Mouse (Mus musculus) cerebellum, postnatal 25 days (tissue): ENCODE data around the gene Gm49369.

Experiments used
- DNase-seq, 2 experiments: peaks; one replicate each; pipeline ENCODE4 v3.0.0; 2021; ENCODE audit warnings: mixed read lengths in 2 of 2

Gm49369 gene

DNA sequence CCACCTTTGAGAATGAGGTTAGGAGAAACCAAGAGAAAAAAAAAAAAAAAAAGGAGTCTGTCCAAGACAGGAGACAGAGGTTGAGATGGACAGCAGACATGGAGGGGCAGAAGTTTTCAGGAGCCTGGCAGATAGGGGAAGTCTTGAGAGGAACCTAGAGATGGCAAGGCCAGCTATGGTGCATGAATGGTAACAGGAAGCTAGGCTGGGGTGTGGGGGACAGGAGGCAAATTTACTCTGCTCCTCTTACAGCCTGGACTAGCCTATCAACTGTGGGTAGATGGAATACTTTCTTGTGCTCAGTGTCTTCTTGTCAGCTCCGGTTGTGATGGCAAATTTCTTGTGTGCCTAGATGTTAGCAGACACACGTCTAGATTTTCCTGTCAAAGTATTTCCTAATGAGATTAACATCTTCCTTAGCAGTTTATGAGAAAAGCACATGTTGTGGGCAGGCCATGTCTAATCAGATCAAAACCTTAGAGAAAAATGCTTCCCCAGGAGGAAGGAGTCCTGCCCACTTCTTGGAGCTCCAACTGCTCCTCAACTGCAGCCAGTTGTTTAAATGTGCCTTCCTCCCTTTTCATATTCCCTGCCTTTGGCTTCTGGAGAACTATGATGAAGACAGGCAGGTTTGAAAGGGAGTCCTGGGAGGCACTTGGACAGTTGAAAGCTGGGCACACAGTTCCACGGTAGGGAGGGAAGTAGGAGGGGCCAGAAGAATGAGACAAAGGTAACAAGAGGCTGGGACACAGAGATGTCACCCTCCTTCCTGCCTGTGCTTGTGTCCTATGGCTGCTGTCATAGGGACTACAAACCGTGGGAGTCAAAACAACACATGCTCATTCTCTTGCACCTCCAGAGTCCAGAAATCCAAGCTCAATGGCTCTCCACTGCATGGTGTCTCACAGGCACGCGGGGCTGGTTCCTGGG is 12.1 kb upstream of the Gm49369 start:
- no peak for DNase-seq

DNA sequence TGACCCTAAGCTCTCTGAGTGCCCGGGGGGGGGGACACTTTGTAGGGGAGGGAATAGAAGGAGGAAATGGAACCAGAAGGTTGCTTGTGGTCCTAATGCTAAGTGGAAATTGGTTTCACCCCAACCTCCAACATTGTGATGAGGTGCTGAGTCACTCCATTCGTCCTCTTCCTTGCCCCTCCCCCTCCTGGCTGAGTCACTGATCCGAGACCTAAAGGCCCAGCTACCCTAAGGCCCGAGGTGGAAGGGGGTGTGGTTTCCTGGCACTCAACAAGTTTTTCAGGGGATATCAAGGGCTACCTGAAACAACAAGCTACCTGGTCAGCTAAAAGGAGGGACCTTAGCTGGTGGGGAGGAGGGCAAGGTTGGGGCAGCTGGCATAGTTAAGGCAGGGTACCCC is 10.7 kb upstream of the Gm49369 start:
- DNase-seq = no peak

DNA sequence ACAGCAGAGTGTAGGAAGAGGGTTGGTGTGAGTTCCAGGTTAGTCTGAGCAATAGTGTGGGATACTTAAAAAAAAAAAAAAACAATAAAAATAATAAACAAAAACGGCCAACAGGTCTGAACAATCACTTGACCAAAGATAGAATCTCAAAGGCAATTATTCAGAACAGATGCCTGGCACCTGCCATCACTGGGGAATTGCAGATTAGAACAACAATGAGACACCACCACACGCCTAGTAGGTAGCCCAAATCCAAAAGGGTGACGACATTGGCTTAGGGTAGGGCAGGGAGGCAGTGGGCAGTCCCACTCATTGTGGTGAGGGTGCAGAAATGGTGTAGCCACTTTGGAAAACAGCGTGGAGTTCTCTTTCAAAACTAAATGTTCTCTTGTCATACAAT is 9.1 kb upstream of the Gm49369 start:
- no peak for DNase-seq

DNA sequence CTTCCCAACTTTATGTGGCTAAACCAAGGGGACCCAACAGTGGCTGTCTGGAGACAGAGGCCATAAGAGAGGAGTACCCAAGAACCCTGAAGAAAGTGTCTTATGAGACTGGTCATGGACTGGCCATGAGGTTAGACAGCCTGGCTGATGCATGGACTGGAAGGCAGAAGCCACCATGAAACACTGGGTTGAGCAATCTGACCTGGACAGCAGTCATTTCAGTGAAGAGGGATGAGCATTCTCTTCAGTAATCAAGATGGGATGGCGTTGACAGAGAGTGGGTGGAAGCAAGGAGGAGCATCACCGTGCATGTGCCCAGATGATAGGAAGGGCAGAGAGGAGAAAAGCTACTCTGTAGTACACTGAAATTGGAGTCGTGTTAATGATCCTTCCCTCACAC is 8.6 kb upstream of the Gm49369 start:
- no peak for DNase-seq

DNA sequence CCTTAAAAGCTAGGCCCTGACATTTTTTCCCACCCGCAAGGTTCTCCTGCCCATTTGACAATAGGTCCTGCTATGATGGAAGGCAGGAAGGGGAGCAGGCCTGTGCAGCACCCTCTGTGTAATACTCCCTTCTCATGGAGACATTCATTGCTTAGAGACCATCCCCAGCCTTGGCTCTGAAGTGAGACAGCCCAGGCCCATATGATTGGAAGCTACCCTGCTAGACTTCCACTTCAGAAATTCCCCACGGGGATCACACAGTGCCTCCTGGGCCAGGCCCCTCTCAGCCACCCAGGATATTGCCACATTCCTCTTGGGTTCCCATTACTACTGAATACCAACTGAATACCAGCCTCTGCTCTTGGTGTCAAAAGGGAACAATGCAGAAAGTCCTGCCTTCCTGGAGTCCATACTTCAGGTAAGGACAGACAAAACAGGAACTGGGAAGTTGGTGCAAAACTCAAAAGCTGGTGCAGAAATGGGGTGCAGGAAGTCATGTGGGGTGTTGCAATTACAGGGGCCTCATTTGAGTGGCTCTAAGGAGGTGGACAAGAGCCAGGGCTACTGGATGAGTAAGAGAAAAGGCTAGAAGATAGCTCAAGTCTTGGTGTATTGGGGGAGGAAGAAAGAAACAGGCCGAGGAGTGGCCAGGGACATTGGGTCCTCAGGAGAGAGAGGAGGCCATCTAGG is 7.6 kb upstream of the Gm49369 start:
- DNase-seq = no peak

DNA sequence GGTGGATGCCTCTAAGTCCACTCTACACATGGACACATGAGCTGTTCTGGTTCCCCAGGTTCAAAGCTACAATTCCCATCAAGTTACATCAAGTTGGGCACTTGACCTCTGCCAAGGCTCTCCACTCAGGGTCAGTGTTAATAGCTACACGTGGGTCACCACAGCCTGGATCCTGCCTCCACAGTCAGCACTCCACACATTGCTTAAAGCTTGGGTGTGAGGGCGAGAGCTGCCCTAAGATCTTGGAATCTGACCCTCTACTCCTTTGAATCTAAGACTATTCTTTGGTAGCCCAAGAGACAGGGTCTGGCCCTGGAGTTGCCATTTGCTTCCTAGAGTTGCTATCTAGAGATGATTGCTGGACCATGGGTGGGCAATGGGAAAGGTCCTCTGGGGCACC is 6.3 kb upstream of the Gm49369 start:
- DNase-seq = no peak

DNA sequence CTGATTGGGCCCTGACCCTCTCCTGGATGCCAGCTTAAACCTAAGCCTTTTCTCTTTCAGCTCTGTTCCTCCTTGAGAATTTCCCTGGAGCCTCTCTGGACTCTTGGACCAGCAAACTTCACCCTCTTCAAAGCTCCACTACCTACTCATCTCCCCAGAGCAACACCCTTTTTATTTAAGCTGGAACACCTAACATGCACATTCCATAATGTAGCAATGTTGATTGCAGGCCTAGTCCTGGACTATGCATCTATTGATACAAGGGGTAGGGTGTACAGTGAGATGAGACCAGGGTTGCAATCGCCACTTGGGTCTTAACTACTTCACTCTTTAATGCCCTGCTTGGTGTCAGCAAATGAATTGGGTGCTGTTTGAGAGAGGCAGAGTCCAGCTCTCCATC is 5.7 kb upstream of the Gm49369 start:
- no peak for DNase-seq

DNA sequence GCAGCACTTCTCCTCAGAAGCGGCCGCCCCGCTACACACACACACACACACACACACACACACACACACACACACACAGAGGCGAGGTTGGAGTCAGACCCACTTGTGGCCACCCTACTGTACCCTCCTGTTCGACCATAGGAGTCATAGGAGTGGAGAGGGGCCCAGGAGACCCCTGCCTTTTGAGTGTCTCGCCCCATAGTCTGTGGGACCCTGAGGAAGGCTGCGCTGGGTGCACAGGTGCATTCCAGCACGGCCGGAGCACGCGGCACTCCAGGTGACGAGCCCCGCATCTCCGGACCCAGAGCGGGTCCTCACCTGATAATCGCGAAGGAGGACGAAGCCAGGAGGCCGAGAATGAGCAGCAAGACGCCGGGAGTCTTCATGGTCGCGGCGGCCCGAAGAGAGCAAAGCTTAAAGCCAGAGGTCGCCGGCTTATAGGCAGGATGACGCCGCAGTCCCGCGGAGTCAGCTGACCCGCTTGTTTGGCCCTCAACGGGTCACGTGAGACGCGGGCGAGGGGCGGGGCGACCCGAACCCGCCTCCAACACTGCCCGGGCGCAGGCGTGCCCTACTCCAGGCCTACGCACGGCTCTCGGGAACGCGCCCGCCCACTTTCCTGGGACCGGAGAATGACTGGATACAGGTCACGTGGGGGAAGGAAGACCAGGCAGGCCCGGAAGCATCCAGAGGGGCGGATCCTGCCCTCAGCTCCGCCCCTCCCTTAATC is 5.1 kb upstream of the Gm49369 start, which contains the start of gene Ctsd:
Gene Ctsd (minus strand): TSS at position 620 of the 730 bp plus-strand sequence.
- DNase-seq = peak; percentile 98 to 99

DNA sequence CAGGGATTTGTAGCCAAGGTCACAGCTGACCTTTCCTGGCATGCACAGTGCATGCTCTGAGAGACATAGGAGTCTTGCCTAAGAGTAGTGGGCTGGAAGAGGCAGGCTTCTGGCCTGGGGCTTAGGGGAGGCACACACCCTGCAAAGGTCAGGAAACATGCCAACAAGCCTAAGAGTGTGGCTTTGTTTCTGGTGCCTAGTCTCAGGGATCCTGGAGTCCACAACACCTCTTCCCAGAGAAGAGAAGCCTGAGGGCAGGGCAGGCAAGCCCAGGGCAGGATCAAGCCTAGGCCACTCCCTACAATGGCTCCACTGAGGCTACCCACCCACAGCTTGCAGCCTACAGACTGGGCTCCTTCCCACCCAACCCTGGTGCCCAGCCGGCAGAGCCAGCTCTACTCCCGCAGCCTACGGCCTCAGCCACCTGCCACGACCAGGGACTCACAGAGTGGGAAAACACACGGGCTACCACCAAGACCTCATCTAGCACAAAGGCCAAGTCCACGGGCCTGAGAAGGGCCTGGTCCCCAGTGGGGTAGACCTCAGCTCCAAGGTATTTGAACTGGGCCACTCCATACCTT is 4.2 kb upstream of the Gm49369 start:
- DNase-seq = peak; percentile 34 to 47

DNA sequence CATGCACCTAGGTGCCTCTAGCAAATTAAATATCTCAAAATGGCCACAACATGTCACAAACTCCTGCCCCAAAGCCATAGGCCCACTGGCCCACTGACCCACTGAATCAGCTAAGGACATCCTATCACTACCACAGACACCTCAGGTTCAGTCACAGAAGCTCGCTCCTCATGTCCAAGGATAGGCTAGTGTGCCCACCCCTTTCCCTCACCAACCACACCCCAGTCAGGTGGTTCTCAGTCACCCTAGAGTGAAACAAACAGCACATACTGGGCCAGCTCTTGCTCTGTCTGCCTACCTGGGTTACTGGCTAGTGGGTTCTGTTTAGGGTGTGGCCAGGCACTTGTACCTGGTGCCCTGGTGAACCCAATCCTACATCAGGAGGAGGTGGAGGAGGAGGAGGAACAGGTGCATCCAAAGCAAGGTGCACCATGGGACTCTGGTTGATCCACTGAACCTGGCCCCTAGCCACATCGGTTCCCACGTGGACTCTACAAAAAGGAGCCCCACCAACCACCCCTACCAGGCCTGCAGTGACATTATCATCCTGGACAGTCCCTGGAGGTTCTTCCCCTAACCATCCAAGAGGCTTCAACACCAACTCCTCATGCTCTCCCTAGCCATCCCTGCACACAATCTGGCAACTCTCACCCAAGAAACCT is 3.4 kb upstream of the Gm49369 start:
- no peak for DNase-seq

DNA sequence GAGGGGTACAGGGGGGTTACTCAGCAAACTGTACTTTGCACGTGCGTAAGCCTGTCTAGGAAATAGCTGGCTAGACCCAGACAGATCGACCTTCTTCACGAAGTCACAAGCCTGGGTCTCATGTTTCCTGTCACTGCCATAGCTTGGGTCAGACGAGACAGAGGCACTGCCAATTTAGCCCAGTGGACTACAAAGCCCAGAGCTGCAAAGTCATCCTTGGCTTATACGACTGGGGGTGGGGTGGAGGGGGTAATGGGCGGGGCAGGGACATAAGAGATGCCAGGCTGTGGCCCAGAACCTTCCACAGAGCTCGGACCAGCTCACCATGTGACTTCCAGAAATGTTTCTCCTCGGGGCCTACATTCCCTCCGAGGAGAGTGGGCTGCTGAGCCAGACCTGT is 1.8 kb upstream of the Gm49369 start:
- DNase-seq = no peak

DNA sequence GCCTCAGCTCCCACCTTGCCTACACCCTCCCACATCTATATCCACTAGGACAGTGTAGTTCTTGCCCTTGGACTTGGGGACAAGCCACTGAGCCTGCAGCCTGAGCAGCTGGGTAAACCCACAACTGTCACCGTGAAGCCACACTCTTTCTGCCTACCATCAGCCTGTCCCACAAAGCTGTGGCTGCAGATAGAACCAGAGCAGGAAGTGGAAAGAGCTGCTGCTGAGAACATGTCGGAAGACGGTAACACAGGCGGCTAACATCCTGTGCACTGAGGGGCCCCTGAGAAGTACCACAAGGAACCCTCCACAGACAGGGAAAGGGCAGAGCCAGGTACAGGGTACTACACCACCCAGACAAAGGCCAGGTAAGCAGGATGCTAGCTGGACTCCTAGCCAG is 1.3 kb downstream of the Gm49369 start:
- no peak for DNase-seq

DNA sequence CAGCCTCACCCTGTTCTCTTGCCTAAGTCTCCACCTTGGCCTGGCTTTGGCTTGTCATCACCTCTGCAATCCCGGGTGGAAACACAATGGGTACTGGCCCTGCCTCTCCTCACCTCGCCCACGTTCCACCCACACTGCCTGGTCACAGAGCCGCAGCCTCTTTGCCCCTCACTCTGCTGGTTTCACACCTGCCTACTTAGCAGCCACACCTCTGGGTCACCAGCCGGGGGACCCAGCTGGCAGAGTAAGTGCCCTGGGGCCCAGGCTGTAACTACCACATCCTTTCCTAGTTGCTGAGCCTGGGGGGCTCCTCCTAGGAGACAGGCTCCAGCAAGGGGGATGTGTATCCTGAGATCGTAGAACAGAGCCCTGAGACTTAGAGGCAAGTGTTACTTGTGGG is 3.3 kb downstream of the Gm49369 start:
- no peak for DNase-seq

DNA sequence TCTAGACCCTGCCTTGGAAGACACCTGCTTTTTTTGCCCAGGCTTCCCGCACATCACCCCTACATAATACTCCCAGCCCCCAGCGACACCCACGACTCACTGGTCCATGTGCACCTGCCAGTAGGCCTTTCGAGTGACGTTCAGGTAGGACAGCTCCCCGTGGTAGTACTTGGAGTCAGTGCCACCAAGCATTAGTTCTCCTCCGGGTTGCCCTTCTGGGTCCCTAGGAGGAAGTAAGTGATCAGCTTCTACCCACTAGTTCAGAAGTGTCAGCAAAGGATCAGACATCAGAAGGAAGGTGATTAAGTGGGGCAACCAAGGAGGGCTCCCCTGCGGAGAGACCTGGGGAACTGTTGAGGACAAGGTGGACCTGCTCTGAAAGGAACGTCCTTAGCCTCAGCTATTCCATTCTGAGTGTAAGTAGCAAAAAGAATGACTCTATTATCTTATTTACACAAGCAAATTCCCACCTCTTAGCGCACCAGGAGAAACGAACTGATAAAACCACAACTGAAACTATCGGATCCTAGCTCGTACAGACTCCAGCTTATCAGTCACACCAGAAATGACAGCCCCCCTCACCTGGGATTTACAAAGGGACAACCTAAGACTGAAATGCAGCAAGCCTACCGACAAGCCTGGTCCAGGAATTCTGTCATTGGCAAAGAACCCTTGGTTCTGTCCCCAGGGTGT is 5.1 kb downstream of the Gm49369 start:
- no peak for DNase-seq

DNA sequence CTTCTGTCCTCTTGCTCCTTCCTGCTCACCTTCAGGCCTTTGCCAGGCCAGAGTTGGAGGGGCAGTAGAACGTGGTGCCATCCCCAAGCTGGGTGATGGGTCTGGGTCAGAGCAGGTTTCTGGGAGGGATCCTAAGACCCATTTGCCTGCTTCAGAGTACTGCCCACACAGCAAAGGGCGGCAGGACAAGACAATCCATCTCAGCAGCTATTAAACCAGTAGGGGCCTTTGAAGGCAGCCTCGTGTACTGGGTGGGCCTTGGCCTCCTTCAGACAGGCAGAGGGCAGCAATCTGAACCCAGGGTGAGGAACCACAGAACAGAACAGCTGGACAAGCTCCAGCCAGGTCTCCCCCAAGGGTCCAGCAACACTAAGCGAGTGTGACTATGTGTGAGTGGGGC is 6.4 kb downstream of the Gm49369 start:
- no peak for DNase-seq

DNA sequence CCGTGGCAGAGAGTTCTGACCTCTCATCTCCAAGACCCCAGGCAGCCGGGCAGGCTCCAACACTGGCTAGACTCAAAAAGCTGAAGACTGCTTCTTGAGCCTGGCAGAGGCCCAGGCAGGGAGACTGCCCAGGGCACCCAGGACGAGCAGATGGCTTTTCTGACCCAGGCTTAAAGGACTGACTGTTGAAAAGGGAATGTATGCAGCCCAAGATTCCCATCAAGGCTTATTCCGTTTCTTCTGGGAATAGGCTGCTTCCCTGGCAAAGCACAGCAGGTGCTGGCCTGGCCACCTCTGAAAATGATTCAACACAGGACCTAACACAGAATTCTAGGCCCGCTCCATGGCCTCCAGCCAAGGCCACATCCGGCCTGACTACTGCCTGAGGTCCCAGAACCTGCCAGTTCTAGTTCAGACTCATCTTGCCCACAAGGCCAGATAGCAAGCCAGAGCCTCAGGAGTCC is 7.2 kb downstream of the Gm49369 start:
- DNase-seq = peak; percentile 83 to 85

DNA sequence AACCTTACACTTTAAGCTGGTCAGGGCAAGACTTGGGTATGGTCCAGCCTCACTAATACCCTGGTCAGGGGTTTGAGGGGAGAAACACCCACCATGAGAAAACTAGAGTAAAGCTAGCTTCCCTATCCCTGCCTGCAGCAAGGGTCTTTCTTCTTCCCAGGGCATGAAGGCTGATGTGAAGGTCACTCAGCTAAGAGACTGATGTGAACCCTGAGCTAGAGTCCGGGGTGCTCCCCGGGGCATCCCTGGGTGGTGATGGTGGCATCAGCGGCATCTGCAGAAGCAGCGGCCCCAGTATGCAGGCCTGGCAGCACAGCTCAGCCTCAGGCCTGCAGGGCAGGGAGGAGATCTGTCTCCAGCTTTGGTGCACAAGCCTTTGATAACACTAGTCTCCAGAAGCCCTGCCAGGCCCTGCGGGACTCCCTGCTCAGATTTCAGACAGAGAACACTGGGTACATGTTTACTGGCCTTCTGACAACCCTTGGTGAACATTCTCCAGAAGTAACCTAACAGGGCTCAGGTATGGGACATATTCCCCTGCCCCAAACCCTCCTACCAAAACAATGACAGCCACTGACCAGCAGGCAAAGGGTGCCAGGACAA is 8.0 kb downstream of the Gm49369 start:
- DNase-seq = peak; percentile 40 to 45

DNA sequence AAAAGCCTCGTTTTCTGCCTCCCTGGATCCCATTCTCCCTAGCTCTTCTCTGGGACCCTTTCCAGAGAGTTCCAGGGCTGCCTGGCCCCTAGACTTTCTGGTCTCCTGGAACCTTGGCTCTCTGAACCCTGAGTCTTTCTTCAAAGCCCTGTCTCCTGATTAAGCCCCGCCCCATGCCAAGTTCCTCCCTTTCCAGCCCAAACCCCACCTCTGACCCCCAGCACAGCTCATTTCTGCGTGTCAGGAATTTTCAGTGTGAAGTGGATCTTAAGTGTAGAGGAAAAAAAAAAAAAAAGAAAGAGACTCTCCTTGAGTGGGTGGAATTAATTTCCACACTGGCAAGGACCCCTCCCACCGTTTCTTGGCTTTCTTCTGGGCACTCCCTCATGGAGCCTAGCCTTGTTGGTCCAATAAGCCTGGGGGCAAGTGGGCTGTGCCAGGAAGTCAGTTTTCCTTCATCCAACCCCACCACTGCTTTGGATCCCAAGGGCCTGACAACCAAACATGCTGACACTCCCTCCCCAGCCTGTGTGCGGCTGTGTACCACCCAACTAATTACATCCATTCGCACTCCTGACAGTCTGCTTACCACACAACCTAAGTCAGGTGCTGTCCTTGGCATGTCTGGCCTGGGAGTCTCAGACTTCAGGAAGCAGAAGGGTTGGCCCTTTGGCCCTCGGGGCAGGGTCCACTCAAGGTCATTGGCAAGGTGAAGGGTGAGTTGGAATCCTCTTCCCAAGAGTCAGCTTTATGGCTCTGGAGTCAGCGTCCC is 8.6 kb downstream of the Gm49369 start, which contains the start of gene Ifitm10:
Gene Ifitm10 (minus strand): TSS at position 113 of the 772 bp plus-strand sequence.
- DNase-seq = no peak

DNA sequence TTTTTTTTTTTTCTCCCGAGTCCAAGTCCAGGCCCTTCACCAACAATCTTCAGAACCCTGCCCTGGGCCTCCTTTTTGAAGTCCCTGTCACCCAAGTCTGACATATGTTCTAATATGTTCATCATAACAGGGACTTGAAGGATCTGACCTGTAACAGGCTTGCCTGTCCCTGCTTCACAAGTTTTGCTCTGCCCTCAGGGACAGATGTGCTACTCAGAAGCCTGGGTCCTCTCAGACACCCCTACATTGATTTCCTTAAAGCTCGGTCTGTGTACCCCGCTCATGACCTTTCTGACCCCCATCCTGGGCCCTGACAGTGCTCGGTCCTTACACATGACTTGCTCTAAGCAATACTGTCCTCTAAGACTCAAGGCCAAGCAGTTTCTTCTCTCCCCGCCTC is 9.4 kb downstream of the Gm49369 start:
- DNase-seq = no peak
